Mouse (Mus musculus) embryonic facial prominence, embryonic 15.5 days (tissue): ENCODE results near the gene Ypel2. TPM values are rescaled to one million over a fixed set of nuclear protein-coding genes. Genes with fewer than 3 reads are reported as not detected.

Experiments
- ATAC-seq: fragments of 200-750 bp; cut with Nextera tagmentation; 2 replicates; pipeline ENCODE4 v1.8.0; 2017; ENCODE audit warnings: low read depth, moderate TSS enrichment; ENCODE audit not compliant: insufficient number of reproducible peaks, low FRiP score, low TSS enrichment
- H3K27ac ChIP-seq: fragments of 300-500 bp; sonication (generic); replicated peaks from 2 replicates; pipeline ENCODE4 v1.5.1; 2015; ENCODE audit warnings: mild to moderate bottlenecking, inconsistent platforms
- H3K27me3 ChIP-seq: fragments of 300-500 bp; sonication (generic); 2 replicates; pipeline ENCODE4 v1.6.1; 2015; ENCODE audit warnings: inconsistent platforms
- H3K36me3 ChIP-seq: fragments of 300-500 bp; sonication (generic); 2 replicates; pipeline ENCODE4 v1.6.1; 2015; ENCODE audit warnings: mild to moderate bottlenecking, inconsistent platforms
- H3K4me1 ChIP-seq: fragments of 300-500 bp; sonication (generic); 2 replicates; pipeline ENCODE4 v1.6.1; 2015; ENCODE audit warnings: inconsistent platforms
- H3K4me2 ChIP-seq: fragments of 300-500 bp; sonication (generic); replicated peaks from 2 replicates; pipeline ENCODE4 v1.6.1; 2015; ENCODE audit warnings: mild to moderate bottlenecking, inconsistent platforms
- H3K4me3 ChIP-seq: fragments of 300-500 bp; sonication (generic); replicated peaks from 2 replicates; pipeline ENCODE4 v1.5.1; 2015; ENCODE audit warnings: mild to moderate bottlenecking, inconsistent platforms
- H3K9ac ChIP-seq: fragments of 300-500 bp; sonication (generic); 2 replicates; pipeline ENCODE4 v1.6.1; 2015; ENCODE audit warnings: inconsistent platforms
- H3K9me3 ChIP-seq: fragments of 300-500 bp; sonication (generic); replicated peaks from 2 replicates; pipeline ENCODE4 v1.6.1; 2016; ENCODE audit warnings: inconsistent platforms
- WGBS: fragments of 180-500 bp; shearing (Covaris S2); methylation state at CpG from one replicate; pipeline ENCODE4 v1.1.7; 2015; 5-methylcytosine and 5-hydroxymethylcytosine counted together
- polyA plus RNA-seq: library from polyadenylated mRNA; unstranded; fragments of >200 nt; fragmentation: Nextera tagmentation; extraction: Ambion mirVana; gene quantifications from 2 replicates; pipeline ENCODE4 v1.2.1, GENCODE M21; 2015

The Ypel2 gene
- polyA plus RNA-seq, 1 experiment from 2014 or later: 8.8 TPM

DNA sequence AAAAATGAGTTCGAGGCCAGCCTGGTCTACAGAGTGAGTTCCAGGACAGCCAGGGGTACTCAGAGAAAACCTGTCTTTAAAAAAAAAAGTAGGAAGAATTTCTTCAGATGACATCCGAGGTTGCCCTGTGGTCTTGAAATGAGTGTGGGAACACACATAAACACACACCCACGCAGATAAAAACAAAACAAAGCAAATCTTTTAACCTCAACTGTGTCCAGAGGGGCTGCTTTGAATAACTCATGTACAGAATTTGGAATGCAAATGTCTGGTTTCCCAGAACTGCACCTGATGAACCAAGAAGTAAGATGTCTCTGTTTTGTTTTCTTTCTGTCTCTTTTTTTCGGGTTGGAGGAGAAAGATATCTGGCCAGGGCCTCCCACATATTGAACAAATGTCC lies 83.3 kb downstream of the Ypel2 start:
- Histone ChIP-seq H3K4me3 (no peak overlapping the region), H3K4me2 (no peak overlapping the region), H3K27me3 (no peaks in the 10 kb centered on the region; the same call in 1 of the 2 replicates), H3K9me3 (no peaks in the 10 kb centered on the region), H3K4me1 (no peaks in the 10 kb centered on the region), H3K9ac (no peak overlapping the region), H3K36me3 (no peaks in the 10 kb centered on the region), H3K27ac (no peak overlapping the region)
- 68% methylated on average over 4 of the region's 4 CpGs for WGBS
- no peak for ATAC-seq

DNA sequence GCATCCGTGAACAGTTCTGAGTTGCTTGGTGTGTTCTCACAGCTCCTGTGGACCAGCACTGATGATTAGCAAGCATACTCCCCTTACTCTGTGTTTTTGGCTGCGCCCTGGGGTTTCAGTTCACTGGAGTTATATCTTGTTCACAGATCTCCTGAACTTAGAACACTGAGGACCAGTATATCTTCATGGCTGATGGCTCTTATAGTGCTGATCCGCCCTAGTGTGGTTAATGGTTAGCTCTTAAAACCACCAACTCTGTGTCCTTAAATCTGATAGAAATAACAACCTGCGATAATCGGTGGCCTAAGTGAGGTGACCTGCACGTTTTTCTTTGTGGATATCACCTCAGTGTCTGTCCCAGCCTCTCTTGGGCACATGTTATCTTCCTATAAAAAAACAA lies 84.5 kb downstream of the Ypel2 start:
- Histone ChIP-seq H3K4me3 (no peak overlapping the region), H3K27me3 (no peaks in the 10 kb centered on the region; the same call in 1 of the 2 replicates), H3K27ac (no peak overlapping the region), H3K9ac (no peak overlapping the region), H3K9me3 (no peaks in the 10 kb centered on the region), H3K4me1 (no peaks in the 10 kb centered on the region), H3K4me2 (no peak overlapping the region), H3K36me3 (no peaks in the 10 kb centered on the region)
- 81% methylated on average over 6 of the region's 6 CpGs for WGBS
- ATAC-seq: no peak

DNA sequence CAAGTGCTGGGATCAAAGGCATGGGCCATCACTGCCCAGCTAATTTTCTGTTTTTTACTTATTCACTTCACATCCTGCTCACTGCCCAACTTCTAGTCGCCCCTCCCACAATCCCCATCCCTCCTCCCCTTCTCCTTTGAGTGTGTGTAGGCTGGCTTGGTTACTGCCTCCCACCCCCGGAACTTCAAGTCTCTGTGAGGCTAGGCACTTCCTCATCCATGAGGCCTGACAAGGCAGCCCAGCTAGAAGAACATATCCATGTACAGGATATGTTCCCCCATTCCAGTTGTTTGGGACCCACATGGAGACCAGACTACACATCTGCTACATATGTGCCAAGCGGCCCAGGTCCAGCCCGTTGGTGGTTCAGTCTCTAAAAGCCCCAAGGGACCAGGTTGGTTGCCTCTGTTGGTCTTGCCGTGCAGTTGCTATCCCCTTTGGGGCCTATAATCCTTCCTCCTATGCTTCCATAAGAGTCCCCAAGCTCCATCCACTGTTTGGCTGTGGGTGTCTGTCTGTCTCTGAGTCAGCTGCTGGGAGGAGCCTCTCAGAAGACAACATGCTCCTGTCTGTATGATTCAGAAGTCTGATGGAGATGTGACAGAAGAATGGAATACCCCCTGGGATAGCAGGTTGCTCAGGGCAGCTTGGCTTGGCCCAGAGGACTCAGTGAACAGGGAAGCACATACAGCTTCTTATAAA lies 85.5 kb downstream of the Ypel2 start:
- no peak for ATAC-seq
- no peak overlapping the region for H3K4me2 ChIP-seq
- H3K36me3 ChIP-seq: no peaks in the 10 kb centered on the region
- H3K27ac ChIP-seq: no peak overlapping the region
- H3K27me3 ChIP-seq: no peaks in the 10 kb centered on the region; the same call in 1 of the 2 replicates
- WGBS: 69% methylated on average over 5 of the region's 5 CpGs
- no peak overlapping the region for H3K9ac ChIP-seq
- no peaks in the 10 kb centered on the region for H3K9me3 ChIP-seq
- no peak overlapping the region for H3K4me3 ChIP-seq
- no peaks in the 10 kb centered on the region for H3K4me1 ChIP-seq

DNA sequence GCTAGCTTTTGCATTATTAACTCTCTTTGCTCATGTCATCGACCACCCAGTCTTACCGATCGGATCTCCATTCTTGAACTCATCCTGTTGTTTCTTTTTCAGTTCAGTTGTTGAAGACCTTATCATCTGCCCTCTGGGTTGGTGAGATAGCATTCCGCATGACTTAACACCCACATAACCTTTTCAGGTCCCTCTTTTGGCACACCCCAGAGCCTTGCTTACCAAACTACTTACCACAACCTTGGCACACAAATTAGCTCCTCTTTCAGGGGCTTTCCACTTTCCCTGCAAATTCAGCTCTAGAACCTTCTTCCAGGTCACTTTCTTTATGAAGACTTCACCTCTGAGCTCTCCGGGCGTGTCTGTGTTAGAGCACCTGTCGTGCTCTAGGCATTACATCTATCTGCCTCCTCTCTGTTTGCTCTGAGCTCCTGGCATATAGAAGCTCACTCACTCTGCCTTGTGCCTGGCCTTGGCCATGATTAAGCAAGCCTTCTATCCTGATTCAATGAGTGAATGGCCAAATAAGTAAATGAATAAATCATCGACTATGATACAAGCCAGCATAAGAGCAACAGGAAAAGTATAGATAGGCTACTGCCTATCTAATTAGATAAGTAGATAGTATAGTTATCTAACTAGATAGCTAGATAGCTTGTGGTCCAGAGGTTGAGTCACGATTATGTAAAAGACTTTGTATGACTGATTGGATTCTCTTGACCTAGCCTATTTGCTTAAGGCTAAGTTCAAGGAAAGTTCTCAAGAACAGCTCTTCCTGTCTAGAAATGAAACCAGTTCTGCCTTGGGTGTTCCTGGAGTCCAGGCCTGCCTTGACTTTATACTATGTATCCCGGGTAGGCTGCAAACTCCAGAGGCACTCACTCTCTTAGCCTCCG lies 86.5 kb downstream of the Ypel2 start:
- H3K36me3 ChIP-seq: no peaks in the 10 kb centered on the region
- H3K9me3 ChIP-seq: no peaks in the 10 kb centered on the region
- no peaks in the 10 kb centered on the region for H3K4me1 ChIP-seq
- no peak overlapping the region for H3K9ac ChIP-seq
- no peak overlapping the region for H3K27ac ChIP-seq
- ATAC-seq: no peak
- H3K27me3 ChIP-seq: no peaks in the 10 kb centered on the region; the same call in 1 of the 2 replicates
- WGBS: 90% methylated on average over 11 of the region's 11 CpGs
- H3K4me3 ChIP-seq: no peak overlapping the region
- H3K4me2 ChIP-seq: no peak overlapping the region

DNA sequence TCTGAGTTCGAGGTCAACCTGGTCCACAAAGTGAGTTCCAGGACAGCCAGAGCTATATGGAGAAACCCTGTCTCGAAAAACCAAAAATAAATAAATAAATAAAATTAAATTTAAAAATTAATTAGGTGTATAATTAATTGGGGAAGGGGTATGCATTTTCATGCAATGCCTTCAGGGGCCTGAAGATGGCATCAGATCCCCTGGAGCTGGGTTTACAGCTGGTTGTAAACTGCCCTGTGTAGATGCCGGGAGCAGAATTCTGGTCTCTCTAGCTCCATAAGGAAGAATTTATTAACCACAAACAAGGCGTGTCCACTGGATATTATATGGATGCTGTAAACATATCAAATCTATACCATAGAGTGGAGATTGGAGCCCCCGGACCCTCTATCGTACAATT lies 87.2 kb downstream of the Ypel2 start:
- Histone ChIP-seq H3K4me3 (no peak overlapping the region), H3K27me3 (no peaks in the 10 kb centered on the region; the same call in 1 of the 2 replicates), H3K36me3 (no peaks in the 10 kb centered on the region), H3K27ac (no peak overlapping the region), H3K9me3 (no peaks in the 10 kb centered on the region), H3K4me1 (no peaks in the 10 kb centered on the region), H3K4me2 (no peak overlapping the region), H3K9ac (no peak overlapping the region)
- WGBS: 89% methylated on average over 6 of the region's 6 CpGs
- no peak for ATAC-seq

DNA sequence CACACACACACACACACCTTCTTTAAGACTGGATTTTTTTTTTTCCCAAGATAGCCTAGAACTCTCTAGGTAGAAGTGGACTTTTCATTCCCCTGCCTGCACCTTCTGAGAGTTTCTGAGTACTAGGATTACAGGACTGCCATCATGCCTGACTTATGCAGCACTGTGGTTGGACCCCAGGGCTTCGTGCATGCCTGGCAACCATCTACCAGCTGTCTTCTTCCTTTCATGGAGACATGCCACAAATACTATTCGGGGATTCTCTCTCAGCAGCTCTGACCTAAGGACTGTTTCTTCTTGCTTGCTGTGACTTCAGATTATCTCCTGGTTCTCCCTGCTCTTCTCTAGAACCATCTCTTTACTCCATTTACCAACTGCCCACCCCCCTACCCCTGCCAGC lies 88.2 kb downstream of the Ypel2 start:
- Histone ChIP-seq H3K36me3 (no peaks in the 10 kb centered on the region), H3K27ac (no peak overlapping the region), H3K9me3 (no peaks in the 10 kb centered on the region), H3K4me2 (no peak overlapping the region), H3K27me3 (no peaks in the 10 kb centered on the region; the same call in 1 of the 2 replicates), H3K4me1 (no peaks in the 10 kb centered on the region), H3K4me3 (no peak overlapping the region), H3K9ac (no peak overlapping the region)
- 79% methylated on average over 2 of the region's 2 CpGs for WGBS
- no peak for ATAC-seq

DNA sequence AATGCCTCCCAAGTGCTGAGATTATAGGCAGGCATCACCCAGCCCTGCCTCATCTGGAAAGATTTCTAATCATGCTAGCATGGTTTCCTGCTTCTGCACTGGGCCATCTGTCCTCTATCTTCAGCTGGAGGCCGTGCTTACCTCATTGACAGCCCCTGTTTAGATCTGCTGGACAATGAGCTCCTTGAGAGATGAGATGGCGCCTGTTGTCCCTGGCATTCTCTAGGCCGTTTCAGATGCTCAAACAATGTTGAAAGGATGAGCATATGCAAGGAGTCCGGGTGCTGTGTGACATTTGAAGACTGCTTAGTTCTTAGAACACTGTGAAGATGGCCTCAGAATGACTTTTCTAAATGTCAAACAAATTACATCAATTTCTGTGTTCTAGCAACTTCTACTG lies 88.8 kb downstream of the Ypel2 start:
- Histone ChIP-seq H3K9me3 (no peaks in the 10 kb centered on the region), H3K4me2 (no peak overlapping the region), H3K27me3 (no peaks in the 10 kb centered on the region), H3K4me1 (no peaks in the 10 kb centered on the region), H3K4me3 (no peak overlapping the region), H3K36me3 (no peaks in the 10 kb centered on the region), H3K27ac (no peak overlapping the region), H3K9ac (no peak overlapping the region)
- 56% methylated on average over 4 of the region's 4 CpGs for WGBS
- no peak for ATAC-seq

DNA sequence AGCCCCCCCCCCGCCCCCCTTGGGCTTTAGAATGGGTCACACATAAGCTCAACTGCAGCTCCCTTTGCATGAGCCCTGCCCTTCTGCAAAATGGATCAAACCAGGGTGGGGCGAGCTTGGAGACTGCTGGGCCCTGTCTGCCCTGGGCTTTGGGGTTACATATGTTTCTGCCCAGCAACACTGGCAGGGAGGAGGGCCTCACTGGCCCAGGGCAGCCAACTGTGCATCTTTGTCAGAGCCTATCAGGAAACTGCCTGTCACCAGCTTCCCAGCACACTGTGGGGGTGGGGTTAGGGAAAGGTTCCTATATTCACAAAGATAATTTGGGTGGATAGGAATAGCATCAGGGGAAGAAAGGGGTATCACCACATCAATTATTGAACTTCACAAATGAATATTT lies 95.1 kb downstream of the Ypel2 start:
- no peak overlapping the region for H3K4me3 ChIP-seq
- H3K4me2 ChIP-seq: no peak overlapping the region
- H3K27ac ChIP-seq: no peak overlapping the region
- 0 out of 2 replicates have a peak, but pooled peaks cover 1% of the 10 kb centered on the region for H3K27me3 ChIP-seq
- ATAC-seq: no peak
- H3K9ac ChIP-seq: no peak overlapping the region
- 24% methylated on average over 2 of the region's 2 CpGs for WGBS
- peaks cover 20% of the 10 kb centered on the region for H3K4me1 ChIP-seq
- H3K36me3 ChIP-seq: no peaks in the 10 kb centered on the region
- no peaks in the 10 kb centered on the region for H3K9me3 ChIP-seq

DNA sequence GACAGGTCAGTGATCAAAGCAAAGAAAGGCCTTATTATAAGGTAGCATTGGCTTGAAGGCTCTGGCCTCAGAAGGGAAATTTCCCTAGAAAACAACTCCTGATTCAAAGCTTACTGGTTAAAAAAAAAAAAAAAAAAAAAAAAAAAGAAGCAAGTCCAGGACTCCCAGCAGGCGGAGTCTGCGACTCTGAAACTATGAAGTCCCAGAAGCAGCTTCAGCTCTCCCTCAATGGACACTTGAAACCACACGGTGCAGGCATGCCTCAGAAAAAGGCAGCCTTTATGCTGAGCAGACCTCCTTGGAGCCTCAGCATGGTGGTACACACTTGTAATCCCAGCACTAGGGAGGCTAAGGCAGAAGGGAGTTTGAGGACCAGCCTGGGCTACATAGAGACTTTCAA lies 97.9 kb downstream of the Ypel2 start:
- Histone ChIP-seq H3K27ac (no peak overlapping the region), H3K9me3 (no peaks in the 10 kb centered on the region), H3K4me3 (no peak overlapping the region), H3K9ac (no peak overlapping the region), H3K36me3 (no peaks in the 10 kb centered on the region), H3K27me3 (0 out of 2 replicates have a peak, but pooled peaks cover 2% of the 10 kb centered on the region), H3K4me1 (peaks cover 20% of the 10 kb centered on the region), H3K4me2 (no peak overlapping the region)
- no peak for ATAC-seq
- WGBS: 25% methylated on average over 3 of the region's 3 CpGs

DNA sequence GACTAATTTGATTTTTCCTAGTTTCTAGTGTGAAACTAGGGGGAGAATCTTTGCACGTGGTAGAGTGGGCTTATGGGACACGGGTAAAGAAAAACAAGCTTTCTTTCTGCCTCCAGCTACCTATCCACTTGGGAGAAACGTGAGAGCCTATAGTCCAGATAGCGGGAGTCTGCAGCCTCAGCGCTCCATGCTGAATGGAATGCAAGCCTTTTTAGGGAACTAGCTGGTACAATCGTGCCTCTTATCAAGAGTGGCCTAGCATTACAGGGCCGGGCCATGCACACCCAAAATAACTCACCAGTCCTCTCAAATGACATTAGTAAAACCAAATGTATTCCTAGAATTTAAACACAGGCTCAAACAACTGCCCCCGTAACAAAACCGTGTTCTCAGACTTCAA lies 98.4 kb downstream of the Ypel2 start:
- H3K9me3 ChIP-seq: no peaks in the 10 kb centered on the region
- no peaks in the 10 kb centered on the region for H3K36me3 ChIP-seq
- 39% methylated on average over 9 of the region's 9 CpGs for WGBS
- 0 out of 2 replicates have a peak, but pooled peaks cover 2% of the 10 kb centered on the region for H3K27me3 ChIP-seq
- H3K4me2 ChIP-seq: no peak overlapping the region
- H3K27ac ChIP-seq: no peak overlapping the region
- peaks cover 20% of the 10 kb centered on the region for H3K4me1 ChIP-seq
- no peak overlapping the region for H3K9ac ChIP-seq
- ATAC-seq: no peak
- H3K4me3 ChIP-seq: no peak overlapping the region

DNA sequence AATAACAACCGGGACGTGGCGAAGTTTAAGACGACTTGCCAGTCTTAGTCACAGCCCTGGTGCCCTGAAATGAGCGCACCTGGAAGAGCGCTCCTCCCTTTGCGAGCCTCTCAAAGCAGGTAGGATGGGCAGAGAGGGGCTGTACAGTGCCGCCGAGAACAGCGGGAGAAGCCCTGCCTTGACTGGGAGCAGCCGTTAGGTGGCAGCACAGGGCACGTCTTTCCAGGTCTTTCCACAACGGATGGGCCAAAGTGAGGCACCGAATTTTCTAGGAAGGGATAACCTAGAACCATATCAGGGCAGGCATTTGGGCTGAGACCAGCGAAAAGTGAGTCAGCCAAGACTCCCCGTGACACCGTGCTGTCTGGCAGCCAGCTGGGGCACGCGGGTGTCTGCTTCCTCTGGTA lies 99.3 kb downstream of the Ypel2 start:
- Histone ChIP-seq H3K36me3 (no peaks in the 10 kb centered on the region), H3K9ac (no peak overlapping the region; the same call in 1 of the 2 replicates), H3K4me2 (peak overlapping the region; percentile 62), H3K4me1 (peaks cover 20% of the 10 kb centered on the region), H3K27me3 (0 out of 2 replicates have a peak, but pooled peaks cover 2% of the 10 kb centered on the region), H3K4me3 (peak overlapping the region; percentile 35), H3K9me3 (no peaks in the 10 kb centered on the region), H3K27ac (no peak overlapping the region)
- peak; percentile 57; the same call in 1 of the 2 replicates for ATAC-seq
- 6% methylated on average over 19 of the region's 19 CpGs for WGBS
